In the genomic region with DNA sequence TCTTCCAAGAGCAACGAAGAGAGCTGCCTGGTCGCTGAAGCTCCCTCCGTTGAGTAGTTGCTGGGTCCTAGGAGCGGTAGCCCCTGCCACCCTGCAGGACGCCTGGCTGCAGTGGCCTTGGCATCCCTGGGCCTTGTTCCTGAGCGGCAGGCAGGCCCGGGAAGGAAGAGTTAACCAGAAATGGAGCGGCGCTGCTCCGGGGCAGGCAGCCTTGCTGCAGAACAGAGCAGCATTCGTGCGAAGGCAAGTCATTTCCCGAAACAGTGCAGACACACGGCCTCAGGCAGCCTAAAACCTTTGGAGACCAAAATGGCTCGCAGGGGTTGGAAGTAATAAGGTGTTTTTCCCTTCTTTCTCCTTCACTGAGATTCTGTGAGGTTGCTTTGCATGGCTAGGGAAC, we compare ENCODE assay signal across 9 mouse cellular contexts. TPM values are rescaled to one million over a fixed set of nuclear protein-coding genes. Genes with fewer than 3 reads are reported as not detected.
A peak's percentile ranks its signal among the peaks of the same experiment; 100 is the strongest.
DNase-seq lines count a peak whose midpoint lies in the region; ATAC-seq and TF ChIP-seq lines count a peak whose summit lies in the region.
"Had no signal": no experiment of that assay in that cellular context is flagged by ENCODE, and none has a peak within 500 bp of the region (broad histone marks: within the 10 kb centered on the region; RNA-seq: fewer than 3 reads in every experiment).

No protein-coding gene starts in this region.

- H3K9me3 ChIP-seq in embryonic facial prominence, embryonic 14.5 days (ENCODE audit: control insufficient read depth, low read length): no peaks in the 10 kb centered on the region
- H3K9me3 ChIP-seq in hindbrain, embryonic 13.5 days: no peaks in the 10 kb centered on the region
- H3K9me3 ChIP-seq in midbrain, embryonic 15.5 days: no peaks in the 10 kb centered on the region
- H3K9me3 ChIP-seq: intestine, embryonic 15.5 days; stomach, embryonic 15.5 days had no signal

- H3K4me1 ChIP-seq in kidney, adult 2 months (ENCODE audit: control insufficient read depth, insufficient read depth, low read length): no peaks in the 10 kb centered on the region
- H3K4me1 ChIP-seq in embryonic facial prominence, embryonic 14.5 days (ENCODE audit: control insufficient read depth, insufficient read depth, low read length): peaks cover 37% of the 10 kb centered on the region
- H3K4me1 ChIP-seq in hindbrain, embryonic 13.5 days (replicated peaks): peaks cover 34% of the 10 kb centered on the region
- H3K4me1 ChIP-seq in midbrain, embryonic 15.5 days: peaks cover 21% of the 10 kb centered on the region
- H3K4me1 ChIP-seq: intestine, embryonic 15.5 days had no signal

- no peaks in the 10 kb centered on the region for H3K36me3 ChIP-seq in kidney, adult 2 months (ENCODE audit: control insufficient read depth, insufficient read depth, low read length)
- H3K36me3 ChIP-seq in embryonic facial prominence, embryonic 14.5 days (ENCODE audit: control insufficient read depth, insufficient read depth, low read length): no peaks in the 10 kb centered on the region
- no peaks in the 10 kb centered on the region for H3K36me3 ChIP-seq in hindbrain, embryonic 13.5 days
- H3K36me3 ChIP-seq in midbrain, embryonic 15.5 days (replicated peaks): no peaks in the 10 kb centered on the region
- H3K36me3 ChIP-seq: intestine, embryonic 15.5 days; stomach, embryonic 15.5 days had no signal

- no peak overlapping the region for H3K4me3 ChIP-seq in kidney, adult 2 months (ENCODE audit: insufficient read depth, low read depth, low read length)
- no peak overlapping the region for H3K4me3 ChIP-seq in embryonic facial prominence, embryonic 14.5 days (ENCODE audit: low read depth, low read length)
- H3K4me3 ChIP-seq in hindbrain, embryonic 13.5 days: no peak overlapping the region
- no peak overlapping the region for H3K4me3 ChIP-seq in midbrain, embryonic 15.5 days
- H3K4me3 ChIP-seq: intestine, embryonic 15.5 days; stomach, embryonic 15.5 days had no signal

- no peak overlapping the region for H3K27ac ChIP-seq in kidney, adult 2 months (ENCODE audit: insufficient read depth, low read depth, low read length)
- peak overlapping the region; percentile 84 for H3K27ac ChIP-seq in embryonic facial prominence, embryonic 14.5 days (replicated peaks; ENCODE audit: low read depth, low read length)
- peak overlapping the region; percentile 87 for H3K27ac ChIP-seq in hindbrain, embryonic 13.5 days
- peak overlapping the region; percentile 68 for H3K27ac ChIP-seq in midbrain, embryonic 15.5 days
- H3K27ac ChIP-seq: intestine, embryonic 15.5 days; stomach, embryonic 15.5 days had no signal

- H3K9ac ChIP-seq in embryonic facial prominence, embryonic 14.5 days (ENCODE audit: low read depth, low read length): peak overlapping the region; percentile 50; the same call in 1 of the 2 replicates
- peak overlapping the region; percentile 51 for H3K9ac ChIP-seq in hindbrain, embryonic 13.5 days
- H3K9ac ChIP-seq in midbrain, embryonic 15.5 days: peak overlapping the region; percentile 11; the same call in 1 of the 2 replicates
- H3K9ac ChIP-seq: intestine, embryonic 15.5 days; stomach, embryonic 15.5 days had no signal

- no peaks in the 10 kb centered on the region for H3K27me3 ChIP-seq in kidney, adult 2 months (replicated peaks; ENCODE audit: control insufficient read depth, insufficient read depth, low read length)
- H3K27me3 ChIP-seq in embryonic facial prominence, embryonic 14.5 days (replicated peaks; ENCODE audit: control insufficient read depth, insufficient read depth, low read length): no peaks in the 10 kb centered on the region
- H3K27me3 ChIP-seq in hindbrain, embryonic 13.5 days: no peaks in the 10 kb centered on the region
- H3K27me3 ChIP-seq in midbrain, embryonic 15.5 days (replicated peaks): no peaks in the 10 kb centered on the region
- H3K27me3 ChIP-seq: intestine, embryonic 15.5 days; stomach, embryonic 15.5 days had no signal

- WGBS in kidney, adult 2 months: 35% methylated on average over 15 of the region's 15 CpGs
- 15% methylated on average over 15 of the region's 15 CpGs for WGBS in embryonic facial prominence, embryonic 14.5 days
- WGBS in hindbrain, embryonic 13.5 days: 20% methylated on average over 15 of the region's 15 CpGs
- WGBS in midbrain, embryonic 15.5 days: 20% methylated on average over 15 of the region's 15 CpGs

- peak; percentile 33 for DNase-seq in kidney, adult 2 months
- DNase-seq in kidney, adult 9 months: no peak
- peak; percentile 51 for DNase-seq in embryonic facial prominence, embryonic 14.5 days (ENCODE audit: low spot score)
- no peak for DNase-seq in lung, postnatal 25 days (ENCODE audit: low spot score)
- no peak for DNase-seq in left cerebral cortex, postnatal 36 days (ENCODE audit: low spot score in 2 of 2)

- no peak for TF ChIP-seq CTCF in kidney, adult 2 months (conservative IDR thresholded peaks at IDR 0.05; ENCODE audit: insufficient read depth, insufficient read length, low read depth, low read length)

- peak; percentile 53; the same call in 1 of the 2 replicates for ATAC-seq in embryonic facial prominence, embryonic 14.5 days (ENCODE audit: low read depth)
- ATAC-seq in hindbrain, embryonic 13.5 days (ENCODE audit: low FRiP score): peak; percentile 44; the same call in 1 of the 2 replicates
- peak; percentile 61; the same call in 1 of the 2 replicates for ATAC-seq in midbrain, embryonic 15.5 days (replicated peaks)
- ATAC-seq: intestine, embryonic 15.5 days had no signal

- H3K4me2 ChIP-seq in embryonic facial prominence, embryonic 14.5 days (ENCODE audit: low read depth, low read length): peak overlapping the region; percentile 46
- H3K4me2 ChIP-seq in hindbrain, embryonic 13.5 days: peak overlapping the region; percentile 37
- H3K4me2 ChIP-seq in midbrain, embryonic 15.5 days: peak overlapping the region; percentile 36
- H3K4me2 ChIP-seq: intestine, embryonic 15.5 days; stomach, embryonic 15.5 days had no signal

- intact Hi-C loops in left cerebral cortex, postnatal 36 days (cut with DNase I): no loop called here

- no peak for TF ChIP-seq POLR2A in kidney, adult 2 months (IDR thresholded peaks at IDR 0.05; ENCODE audit: low read depth, low read length)

RNA-seq across cellular contexts. Expression of a gene that starts 50.5 kb away (rescaled TPM):
- 18.3 and 19.8 TPM in 2 replicates for polyA plus RNA-seq in kidney, adult 2 months (2012; rRNA removed)
- polyA plus RNA-seq in embryonic facial prominence, embryonic 14.5 days (2014; fragmentation: Nextera tagmentation; extraction: Ambion mirVana): 13.7 and 15.7 TPM in 2 replicates
- 33.7 and 36.0 TPM in 2 replicates for polyA plus RNA-seq in hindbrain, embryonic 13.5 days (2015; fragmentation: Nextera tagmentation; extraction: Ambion mirVana)
- 29.1 and 31.7 TPM in 2 replicates for polyA plus RNA-seq in midbrain, embryonic 15.5 days (2015; fragmentation: Nextera tagmentation; extraction: Ambion mirVana)
- total RNA-seq in left cerebral cortex, postnatal 36 days (2021): 10 to 100 TPM; 11.7 to 14.0 TPM

Comparison
In these comparisons a context has a peak if more than half of its experiments do, and no peak if none do; other contexts are left out.
1. DNase-seq: peak in kidney, adult 2 months (single experiment) and embryonic facial prominence, embryonic 14.5 days (single experiment); none in kidney, adult 9 months (single experiment), lung, postnatal 25 days (single experiment) and left cerebral cortex, postnatal 36 days (0 of 2).
2. Peak in every context shown above with its lines, with median percentiles within 50 percentile points of each other: ATAC-seq, H3K4me2 ChIP-seq and H3K9ac ChIP-seq.